Mouse (Mus musculus): Measurements from ENCODE around the gene Olfml2b.

The Olfml2b gene

DNA sequence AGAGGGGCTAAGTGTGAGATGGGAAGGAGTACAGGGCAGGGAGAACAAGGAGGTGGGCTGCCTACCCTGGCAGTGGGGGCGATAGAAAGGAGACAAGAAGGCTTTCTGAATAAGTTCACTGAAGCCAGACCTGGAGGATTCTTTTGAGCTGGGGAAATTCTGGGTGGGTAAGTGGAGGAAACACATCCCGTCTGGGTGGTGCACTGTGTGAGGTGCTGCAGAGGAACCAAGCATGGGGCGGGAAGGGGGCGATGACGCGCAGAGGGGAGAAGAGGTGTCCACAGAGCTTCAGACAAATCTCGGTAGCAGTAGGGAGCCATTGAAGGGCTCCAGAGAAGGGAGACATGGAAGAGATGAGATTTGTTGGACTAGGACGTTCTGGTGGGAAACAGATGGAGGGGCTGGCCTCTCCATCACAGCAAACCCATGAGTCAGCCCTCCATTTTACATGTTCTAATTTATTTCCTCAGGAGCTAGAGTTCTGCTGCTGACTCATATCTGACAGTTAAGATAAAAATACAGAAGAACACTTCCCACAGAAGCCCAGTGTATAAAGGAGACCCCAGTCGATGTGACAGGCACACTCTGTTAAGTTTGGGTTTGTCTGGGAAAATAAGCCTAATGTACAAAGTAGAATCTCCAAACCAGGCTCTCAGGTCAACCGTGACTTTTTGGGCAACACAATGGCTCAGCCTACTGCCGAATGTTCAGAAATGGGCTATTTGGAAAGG lies 87.7 kb downstream of the Olfml2b start:
- no peak for DNase-seq (ENCODE audit: low read depth, low spot score)
